Mouse (Mus musculus) small intestine, adult 2 months (tissue): ENCODE data around the gene Gm10439.
"Not testable (repeated sequence)": the region's sequence is repeated elsewhere in the genome, so short reads cannot be mapped to it uniquely, and the experiment has no call there.

Source experiments
- CTCF ChIP-seq: fragments of 200-500 bp; IDR thresholded peaks from 2 replicates; pipeline ENCODE4 v1.5.1; 2012; ENCODE audit warnings: low read depth, mild to moderate bottlenecking, control low read depth, inconsistent platforms, low read length, moderate library complexity, mixed read lengths; ENCODE audit not compliant: insufficient replicate concordance, insufficient read length; ENCODE audit errors: extremely low read depth
- POLR2A ChIP-seq: fragments of 200-500 bp; IDR thresholded peaks from 2 replicates; pipeline ENCODE4 v1.6.1; 2012; ENCODE audit warnings: low read depth, mild to moderate bottlenecking, control low read depth, inconsistent platforms, low read length, moderate library complexity

DNA sequence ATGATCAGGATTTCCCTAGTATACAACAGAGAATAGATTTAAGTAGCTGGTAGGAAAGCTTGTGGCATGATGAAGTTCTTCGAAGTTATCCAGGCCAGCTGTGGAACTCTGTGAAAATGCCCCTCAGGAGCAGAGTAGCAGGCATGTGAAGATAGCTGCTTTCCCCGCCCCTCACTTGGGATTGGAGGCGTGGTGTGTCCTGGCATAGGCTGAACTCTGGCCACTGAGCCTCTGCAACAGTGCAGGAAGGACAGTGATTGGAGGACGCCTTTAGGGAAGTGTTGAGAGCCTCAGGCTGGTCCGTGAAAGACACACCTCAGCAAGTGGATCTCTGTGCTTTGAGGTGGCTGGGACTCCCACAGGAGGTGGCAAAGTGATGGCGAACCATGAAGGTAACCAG is at the start of gene Gm10439:
- not testable (repeated sequence) for TF ChIP-seq POLR2A, CTCF
